Mouse (Mus musculus) neural tube, postnatal 0 days (tissue): ENCODE data around the gene Orc4. TPM values are rescaled to one million over a fixed set of nuclear protein-coding genes. Genes with fewer than 3 reads are reported as not detected.

Experiments used
- polyA plus RNA-seq: library from polyadenylated mRNA; unstranded; fragments of >200 nt; fragmentation: Nextera tagmentation; extraction: Ambion mirVana; gene quantifications from 2 replicates; pipeline ENCODE4 v1.2.1, GENCODE M21; 2015

The Orc4 gene
- 65.4 and 67.5 TPM in 2 replicates for polyA plus RNA-seq

DNA sequence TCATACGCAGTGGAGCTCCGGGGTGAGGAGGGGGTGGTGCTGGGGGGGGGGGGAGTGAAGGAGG is at the start of gene Orc4:
Gene Orc4 (minus strand): TSS at position 26 of the 64 bp plus-strand sequence.

DNA sequence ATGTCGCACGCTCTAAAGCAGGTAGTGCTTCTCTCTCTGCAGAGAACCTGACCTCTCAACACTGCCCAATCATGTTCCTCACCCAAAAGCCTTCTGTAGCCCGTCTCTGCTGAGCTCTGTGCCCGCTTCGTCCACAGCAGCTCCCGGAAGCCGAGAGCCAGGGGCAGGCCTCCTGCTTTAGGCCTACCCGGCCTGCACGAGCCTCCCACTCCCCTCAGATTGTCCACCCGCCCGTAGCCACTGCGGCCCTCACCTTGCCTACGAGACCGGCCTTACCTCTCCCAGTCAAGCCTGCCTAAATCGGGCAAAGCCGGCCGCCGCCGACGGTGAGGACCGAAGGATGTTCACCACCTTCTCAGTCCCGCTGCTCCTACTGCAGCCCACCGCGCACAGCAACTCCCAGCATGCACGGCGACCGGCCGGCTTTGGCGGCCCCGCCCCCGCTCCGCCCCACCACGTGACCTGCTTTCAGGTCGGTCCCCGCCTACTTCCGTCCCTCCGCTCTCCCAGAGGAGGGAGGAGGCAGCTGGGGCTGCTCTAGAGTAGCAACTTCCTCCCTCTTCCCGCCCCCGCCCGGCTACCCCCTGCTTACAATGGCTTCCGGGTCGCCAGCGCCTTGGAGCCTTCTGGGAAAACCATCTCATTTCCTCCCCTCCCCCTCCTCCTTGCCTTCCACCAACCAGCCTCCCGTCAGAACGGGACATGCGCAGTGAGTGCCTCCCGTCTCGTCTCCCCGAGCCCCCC is 1.1 kb downstream of the Orc4 start, which contains the start of gene Mbd5:
Gene Mbd5 (plus strand): TSS at position 668 of the 744 bp plus-strand sequence.

Other genes with a start within 250 kb of the Orc4 start
- 23.3 and 27.0 TPM in 2 replicates for gene Acvr2a, start 136.2 kb downstream of the Orc4 start, polyA plus RNA-seq
- gene Mbd5, start 769 bp downstream of the Orc4 start, polyA plus RNA-seq, result 22.1 and 27.1 TPM in 2 replicates